Mouse (Mus musculus): ENCODE measurements around the gene Msmb. TPM values are rescaled to one million over a fixed set of nuclear protein-coding genes. Genes with fewer than 3 reads are reported as not detected.
"Not testable (repeated sequence)": the region's sequence is repeated elsewhere in the genome, so short reads cannot be mapped to it uniquely, and the experiment has no call there.

Msmb gene
- polyA plus RNA-seq, 1 experiment = not detected

GRCm38 (mm10) chr14:32168653-32169231 lies 26.9 kb downstream of the Msmb start:
- DNase-seq (ENCODE audit: extremely low spot score in 1 of 2, low spot score in 1 of 2) = no peak

- no peak for DNase-seq (ENCODE audit: extremely low spot score in 1 of 2, low spot score in 1 of 2)
Measured at GRCm38 (mm10) chr14:32170137-32170536, 28.3 kb downstream of the Msmb start.

- DNase-seq (ENCODE audit: extremely low spot score in 1 of 2, low spot score in 1 of 2) = no peak
Measured at GRCm38 (mm10) chr14:32175310-32175709, 33.5 kb downstream of the Msmb start.

- not testable (repeated sequence) for DNase-seq (ENCODE audit: extremely low spot score in 1 of 2, low spot score in 1 of 2)
Measured at GRCm38 (mm10) chr14:32176590-32176989, 34.8 kb downstream of the Msmb start.

- no peak for DNase-seq (ENCODE audit: extremely low spot score in 1 of 2, low spot score in 1 of 2)
Measured at GRCm38 (mm10) chr14:32179393-32180195, 37.8 kb downstream of the Msmb start.

- DNase-seq (ENCODE audit: extremely low spot score in 1 of 2, low spot score in 1 of 2) = no peak
Measured at GRCm38 (mm10) chr14:32180861-32181260, 39.0 kb downstream of the Msmb start.

- no peak for DNase-seq (ENCODE audit: extremely low spot score in 1 of 2, low spot score in 1 of 2)
Measured at GRCm38 (mm10) chr14:32183846-32184245, 42.0 kb downstream of the Msmb start.

GRCm38 (mm10) chr14:32190627-32191391 lies 49.0 kb downstream of the Msmb start:
- no peak for DNase-seq (ENCODE audit: extremely low spot score in 1 of 2, low spot score in 1 of 2)

- no peak for DNase-seq (ENCODE audit: extremely low spot score in 1 of 2, low spot score in 1 of 2)
Measured at GRCm38 (mm10) chr14:32191926-32192325, 50.1 kb downstream of the Msmb start.

GRCm38 (mm10) chr14:32192437-32192836 lies 50.6 kb downstream of the Msmb start:
- peak in 1 of 2 experiments; percentile 52 for DNase-seq (ENCODE audit: extremely low spot score in 1 of 2, low spot score in 1 of 2)

- not testable (repeated sequence) for DNase-seq (ENCODE audit: extremely low spot score in 1 of 2, low spot score in 1 of 2)
Measured at GRCm38 (mm10) chr14:32193557-32193956, 51.7 kb downstream of the Msmb start.

- no peak for DNase-seq (ENCODE audit: extremely low spot score in 1 of 2, low spot score in 1 of 2)
Measured at GRCm38 (mm10) chr14:32201354-32201753, 59.5 kb downstream of the Msmb start.

- peak; percentile 78 to 91 for DNase-seq (ENCODE audit: extremely low spot score in 1 of 2, low spot score in 1 of 2)
Measured at GRCm38 (mm10) chr14:32201791-32202451, 60.1 kb downstream of the Msmb start, which contains the start of the genes Timm23 and Parg. Gene Timm23 (minus strand): TSS chr14:32201898. Gene Parg (plus strand): TSS chr14:32201949.

Other genes starting within 250 kb of the Msmb start
- gene Galnt15, start 113.0 kb upstream of the Msmb start, polyA plus RNA-seq (2012; rRNA removed) = 1.3 and 1.5 TPM in 2 replicates
- gene Oxnad1, start 56.6 kb upstream of the Msmb start, polyA plus RNA-seq (2012; rRNA removed) = 22.3 and 22.7 TPM in 2 replicates
- 35.4 and 39.4 TPM in 2 replicates for gene Dph3, start 56.3 kb upstream of the Msmb start, polyA plus RNA-seq (2012; rRNA removed)
- 49.7 and 60.5 TPM in 2 replicates for gene Ncoa4, start 17.8 kb downstream of the Msmb start, polyA plus RNA-seq (2012; rRNA removed)
- gene Timm23, start 59.9 kb downstream of the Msmb start, polyA plus RNA-seq (2012; rRNA removed) = 108 and 134 TPM in 2 replicates
- gene Parg, start 59.9 kb downstream of the Msmb start, polyA plus RNA-seq (2012; rRNA removed) = 18.8 and 19.1 TPM in 2 replicates
- gene Ogdhl, start 180.0 kb downstream of the Msmb start, polyA plus RNA-seq (2012; rRNA removed) = 66.1 and 68.5 TPM in 2 replicates
- gene 1700024G13Rik, start 246.4 kb downstream of the Msmb start, polyA plus RNA-seq (2012; rRNA removed) = not detected in 2 replicates